Mouse (Mus musculus) hindbrain, embryonic 14.5 days (tissue): ENCODE results near the gene 2610028H24Rik. TPM values are rescaled to one million over a fixed set of nuclear protein-coding genes. Genes with fewer than 3 reads are reported as not detected.

ENCODE experiments used
- ATAC-seq: fragments of 200-750 bp; cut with Nextera tagmentation; 2 replicates; pipeline ENCODE4 v1.8.0; 2017; ENCODE audit warnings: moderate number of reproducible peaks, mild to moderate bottlenecking, moderate TSS enrichment, moderate library complexity; ENCODE audit not compliant: low FRiP score
- DNase-seq: peaks from one replicate; pipeline ENCODE4 v3.0.0-alpha.2; 2015; ENCODE audit warnings: low spot score
- H3K27ac ChIP-seq: fragments of 300-500 bp; sonication (generic); 2 replicates; pipeline ENCODE4 v1.5.1; 2014; ENCODE audit warnings: mild to moderate bottlenecking, moderate library complexity
- H3K27me3 ChIP-seq: fragments of 300-500 bp; sonication (generic); 2 replicates; pipeline ENCODE4 v1.6.1; 2014; ENCODE audit warnings: mild to moderate bottlenecking, low read length, mixed read lengths; ENCODE audit not compliant: control insufficient read depth, insufficient read depth
- H3K36me3 ChIP-seq: fragments of 300-500 bp; sonication (generic); replicated peaks from 2 replicates; pipeline ENCODE4 v1.6.1; 2014; ENCODE audit not compliant: control insufficient read depth, insufficient read depth
- H3K4me1 ChIP-seq: fragments of 300-500 bp; sonication (generic); replicated peaks from 2 replicates; pipeline ENCODE4 v1.6.1; 2014; ENCODE audit warnings: antibody characterized with exemption, low read length, mixed read lengths; ENCODE audit not compliant: control insufficient read depth, insufficient read depth
- H3K4me2 ChIP-seq: fragments of 300-500 bp; sonication (generic); replicated peaks from 2 replicates; pipeline ENCODE4 v1.6.1; 2014; ENCODE audit warnings: mild to moderate bottlenecking, moderate library complexity
- H3K4me3 ChIP-seq: fragments of 300-500 bp; sonication (generic); replicated peaks from 2 replicates; pipeline ENCODE4 v1.5.1; 2014; ENCODE audit warnings: mild to moderate bottlenecking, low read length
- H3K9ac ChIP-seq: fragments of 300-500 bp; sonication (generic); 2 replicates; pipeline ENCODE4 v1.6.1; 2014
- H3K9me3 ChIP-seq: fragments of 300-500 bp; sonication (generic); 2 replicates; pipeline ENCODE4 v1.6.1; 2016; ENCODE audit warnings: low read length; ENCODE audit not compliant: control insufficient read depth
- WGBS: fragments of 180-500 bp; shearing (Covaris S2); extraction: QIAGEN DNeasy Blood & Tissue Kit; methylation state at CpG from one replicate; pipeline ENCODE4 v1.1.7; 2014; 5-methylcytosine and 5-hydroxymethylcytosine counted together
- polyA plus RNA-seq: library from polyadenylated mRNA; unstranded; fragments of >200 nt; fragmentation: Nextera tagmentation; extraction: Ambion mirVana; gene quantifications from 2 replicates; pipeline ENCODE4 v1.2.1, GENCODE M21; 2014

Gene 2610028H24Rik
- polyA plus RNA-seq, 1 experiment from 2014 or later, result not detected

GRCm38 (mm10) chr10:76486302-76486701 is 37.4 kb downstream of the 2610028H24Rik start:
- DNase-seq (no peak), ATAC-seq (no peak)
- no peak overlapping the region for H3K4me3 ChIP-seq
- H3K27ac ChIP-seq, result no peak overlapping the region
- peaks cover 100% of the 10 kb centered on the region for H3K36me3 ChIP-seq
- no peaks in the 10 kb centered on the region for H3K27me3 ChIP-seq
- H3K9me3 ChIP-seq, result no peaks in the 10 kb centered on the region
- H3K9ac ChIP-seq, result no peak overlapping the region
- WGBS, result 100% methylated on average over 2 of the region's 2 CpGs
- no peak overlapping the region for H3K4me2 ChIP-seq
- no peaks in the 10 kb centered on the region for H3K4me1 ChIP-seq

- no peak overlapping the region for H3K4me3 ChIP-seq
- H3K27ac ChIP-seq, result no peak overlapping the region
- ATAC-seq, result no peak
- H3K4me1 ChIP-seq, result no peaks in the 10 kb centered on the region
- no peaks in the 10 kb centered on the region for H3K9me3 ChIP-seq
- 96% methylated on average over 8 of the region's 8 CpGs for WGBS
- no peak overlapping the region for H3K4me2 ChIP-seq
- no peak overlapping the region for H3K9ac ChIP-seq
- H3K36me3 ChIP-seq, result peaks cover 97% of the 10 kb centered on the region
- H3K27me3 ChIP-seq, result no peaks in the 10 kb centered on the region
- no peak for DNase-seq
Measured at GRCm38 (mm10) chr10:76488265-76488664, 39.4 kb downstream of the 2610028H24Rik start.

- ATAC-seq (no peak), DNase-seq (no peak)
- H3K9ac ChIP-seq, result no peak overlapping the region
- no peaks in the 10 kb centered on the region for H3K9me3 ChIP-seq
- H3K4me3 ChIP-seq, result no peak overlapping the region
- no peak overlapping the region for H3K27ac ChIP-seq
- no peak overlapping the region for H3K4me2 ChIP-seq
- no peaks in the 10 kb centered on the region for H3K4me1 ChIP-seq
- no peaks in the 10 kb centered on the region for H3K27me3 ChIP-seq
- peaks cover 97% of the 10 kb centered on the region for H3K36me3 ChIP-seq
- 96% methylated on average over 15 of the region's 15 CpGs for WGBS
Measured at GRCm38 (mm10) chr10:76489205-76489604, 40.3 kb downstream of the 2610028H24Rik start.

GRCm38 (mm10) chr10:76493527-76493926 is 44.6 kb downstream of the 2610028H24Rik start:
- Histone ChIP-seq H3K27me3 (no peaks in the 10 kb centered on the region), H3K4me1 (no peaks in the 10 kb centered on the region), H3K9ac (no peak overlapping the region), H3K27ac (no peak overlapping the region), H3K4me3 (no peak overlapping the region), H3K9me3 (no peaks in the 10 kb centered on the region), H3K4me2 (no peak overlapping the region), H3K36me3 (peaks cover 92% of the 10 kb centered on the region)
- WGBS, result 78% methylated on average over 1 of the region's 1 CpGs
- ATAC-seq (no peak), DNase-seq (no peak)

GRCm38 (mm10) chr10:76495501-76495900 is 46.6 kb downstream of the 2610028H24Rik start:
- no peak overlapping the region for H3K9ac ChIP-seq
- DNase-seq, result no peak
- H3K4me1 ChIP-seq, result no peaks in the 10 kb centered on the region
- H3K4me2 ChIP-seq, result no peak overlapping the region
- no peaks in the 10 kb centered on the region for H3K27me3 ChIP-seq
- H3K4me3 ChIP-seq, result no peak overlapping the region
- H3K36me3 ChIP-seq, result peaks cover 92% of the 10 kb centered on the region
- WGBS, result 94% methylated on average over 6 of the region's 6 CpGs
- no peak for ATAC-seq
- H3K9me3 ChIP-seq, result no peaks in the 10 kb centered on the region
- no peak overlapping the region for H3K27ac ChIP-seq

GRCm38 (mm10) chr10:76496366-76496765 is 47.5 kb downstream of the 2610028H24Rik start:
- WGBS, result 96% methylated on average over 7 of the region's 7 CpGs
- H3K27ac ChIP-seq, result no peak overlapping the region
- H3K4me1 ChIP-seq, result no peaks in the 10 kb centered on the region
- no peak overlapping the region for H3K4me3 ChIP-seq
- peaks cover 92% of the 10 kb centered on the region for H3K36me3 ChIP-seq
- H3K27me3 ChIP-seq, result no peaks in the 10 kb centered on the region
- DNase-seq, result no peak
- no peak for ATAC-seq
- no peak overlapping the region for H3K9ac ChIP-seq
- H3K4me2 ChIP-seq, result no peak overlapping the region
- H3K9me3 ChIP-seq, result no peaks in the 10 kb centered on the region

GRCm38 (mm10) chr10:76497522-76497921 is 48.6 kb downstream of the 2610028H24Rik start:
- Histone ChIP-seq H3K36me3 (peaks cover 95% of the 10 kb centered on the region), H3K27me3 (no peaks in the 10 kb centered on the region), H3K4me1 (no peaks in the 10 kb centered on the region), H3K4me3 (no peak overlapping the region), H3K9ac (no peak overlapping the region), H3K27ac (no peak overlapping the region), H3K9me3 (no peaks in the 10 kb centered on the region), H3K4me2 (no peak overlapping the region)
- WGBS, result 95% methylated on average over 4 of the region's 4 CpGs
- DNase-seq (no peak), ATAC-seq (no peak)

- Histone ChIP-seq H3K27me3 (no peaks in the 10 kb centered on the region), H3K36me3 (peaks cover 94% of the 10 kb centered on the region), H3K9ac (no peak overlapping the region), H3K27ac (no peak overlapping the region), H3K4me2 (no peak overlapping the region), H3K9me3 (no peaks in the 10 kb centered on the region), H3K4me1 (no peaks in the 10 kb centered on the region), H3K4me3 (no peak overlapping the region)
- ATAC-seq, result no peak
- DNase-seq, result no peak
- 90% methylated on average over 11 of the region's 11 CpGs for WGBS
Measured at GRCm38 (mm10) chr10:76504271-76504943, 55.5 kb downstream of the 2610028H24Rik start.

- no peaks in the 10 kb centered on the region for H3K4me1 ChIP-seq
- 97% methylated on average over 7 of the region's 7 CpGs for WGBS
- H3K27me3 ChIP-seq, result no peaks in the 10 kb centered on the region
- H3K27ac ChIP-seq, result no peak overlapping the region
- peaks cover 86% of the 10 kb centered on the region for H3K36me3 ChIP-seq
- H3K9me3 ChIP-seq, result no peaks in the 10 kb centered on the region
- no peak overlapping the region for H3K4me3 ChIP-seq
- DNase-seq (no peak), ATAC-seq (no peak)
- no peak overlapping the region for H3K9ac ChIP-seq
- H3K4me2 ChIP-seq, result no peak overlapping the region
Measured at GRCm38 (mm10) chr10:76505865-76506264, 57.0 kb downstream of the 2610028H24Rik start.
